Mouse (Mus musculus): Measurements from ENCODE around the gene Lrcol1. TPM values are rescaled to one million over a fixed set of nuclear protein-coding genes. Genes with fewer than 3 reads are reported as not detected.

The Lrcol1 gene
- 265 and 353 TPM in 2 replicates for polyA plus RNA-seq (2012; rRNA removed)

DNA sequence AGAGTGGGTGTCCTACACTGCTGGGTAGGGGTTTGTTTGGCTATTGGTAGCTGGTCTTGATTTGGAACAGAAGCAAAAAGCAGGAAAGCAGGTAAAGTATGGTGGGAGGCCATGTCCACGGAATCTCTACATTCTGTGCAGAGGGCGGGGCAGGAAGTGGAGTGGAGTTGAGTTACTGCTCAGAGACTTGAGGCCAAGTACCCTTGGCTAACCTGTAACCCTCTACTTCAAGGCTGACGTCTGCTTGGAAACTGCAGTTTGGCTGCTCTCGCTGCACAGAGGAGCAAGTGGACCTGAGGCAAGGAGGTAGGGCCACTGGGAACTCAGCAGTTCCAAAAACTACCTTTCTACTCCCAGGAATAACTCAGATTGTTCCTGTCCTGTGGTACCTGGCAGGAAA lies at the start of gene Lrcol1:
Gene Lrcol1 (plus strand): TSS at position 207 of the 400 bp plus-strand sequence.
- no peak for DNase-seq (ENCODE audit: low read depth)

- DNase-seq (ENCODE audit: low read depth): no peak
These were observed 47.9 kb upstream of the Lrcol1 start for GRCm38 (mm10) chr5:110296637-110297036.

DNA sequence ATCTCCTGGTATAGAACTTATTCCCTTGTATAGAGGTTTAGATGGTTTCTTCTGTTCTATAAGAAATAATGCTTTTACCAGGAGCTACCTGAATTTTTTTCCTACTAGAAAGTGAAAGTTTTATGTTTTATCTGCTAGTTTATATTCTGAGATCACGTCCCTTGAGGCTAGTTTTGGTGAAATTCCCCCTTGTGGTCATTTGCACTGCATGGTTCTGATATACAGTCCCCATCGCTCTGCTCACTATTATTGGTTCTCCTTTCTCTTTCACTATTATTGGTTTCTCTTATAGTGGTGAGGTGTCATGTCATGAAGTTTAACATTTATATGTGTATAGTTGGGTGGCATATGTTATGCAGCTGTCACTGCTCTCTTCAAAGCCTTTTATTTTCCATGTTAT lies 43.9 kb upstream of the Lrcol1 start:
- DNase-seq (ENCODE audit: low read depth): no peak

DNA sequence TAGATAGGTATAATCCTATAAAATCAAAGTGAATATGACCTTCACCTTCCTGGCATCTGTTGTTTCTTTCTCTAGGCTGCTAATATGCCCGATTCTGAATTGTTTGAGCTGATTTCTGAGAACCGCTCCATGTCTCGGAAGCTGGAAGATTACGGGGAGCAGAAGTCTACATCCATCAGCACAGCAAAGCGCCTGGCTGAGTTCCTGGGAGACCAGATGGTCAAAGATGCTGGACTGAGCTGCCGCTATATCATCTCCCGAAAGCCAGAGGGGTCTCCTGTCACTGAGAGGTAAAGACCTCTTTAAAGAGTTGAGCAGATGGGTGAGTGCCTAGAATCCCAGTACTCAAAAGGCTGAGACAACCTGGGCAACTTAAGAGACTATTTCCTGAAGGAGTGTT lies 35.7 kb upstream of the Lrcol1 start:
- DNase-seq (ENCODE audit: low read depth): no peak

DNA sequence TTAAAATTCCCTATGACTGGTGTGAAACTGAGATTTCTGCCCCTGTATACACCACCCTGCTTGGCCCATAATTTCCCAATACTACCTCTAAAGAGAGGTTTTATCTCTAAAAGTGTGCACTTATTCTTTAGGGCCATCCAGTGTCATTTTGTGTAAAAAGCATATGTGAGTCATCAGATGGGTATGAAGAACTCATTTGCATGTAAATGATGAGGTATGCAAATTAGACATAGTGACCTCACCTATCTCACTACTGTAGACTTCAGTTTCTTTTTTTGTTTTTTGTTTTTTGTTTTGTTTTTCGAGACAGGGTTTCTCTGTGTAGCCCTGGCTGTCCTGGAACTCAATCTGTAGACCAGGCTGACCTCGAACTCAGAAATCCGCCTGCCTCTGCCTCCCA lies 31.4 kb upstream of the Lrcol1 start:
- no peak for DNase-seq (ENCODE audit: low read depth)

DNA sequence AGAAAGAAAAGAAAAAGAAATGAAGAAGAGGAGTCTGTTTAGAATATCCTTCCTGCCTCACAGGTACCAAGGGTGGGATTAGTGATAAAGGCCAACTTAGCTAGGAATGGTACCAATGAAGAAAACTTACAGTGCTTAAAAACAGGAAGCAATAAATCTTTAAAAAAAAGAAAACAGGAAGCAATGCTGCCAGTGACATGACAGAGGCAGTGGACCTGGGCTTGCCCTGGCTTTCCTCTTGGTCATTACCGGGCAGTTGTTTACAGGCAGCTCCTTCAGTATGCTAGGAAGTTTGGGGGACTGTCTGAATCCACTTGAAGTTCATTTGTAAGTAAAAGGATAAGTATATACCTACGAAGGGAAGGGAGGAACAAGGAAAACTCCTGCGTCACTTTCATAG lies 14.0 kb upstream of the Lrcol1 start:
- DNase-seq (ENCODE audit: low read depth): no peak

DNA sequence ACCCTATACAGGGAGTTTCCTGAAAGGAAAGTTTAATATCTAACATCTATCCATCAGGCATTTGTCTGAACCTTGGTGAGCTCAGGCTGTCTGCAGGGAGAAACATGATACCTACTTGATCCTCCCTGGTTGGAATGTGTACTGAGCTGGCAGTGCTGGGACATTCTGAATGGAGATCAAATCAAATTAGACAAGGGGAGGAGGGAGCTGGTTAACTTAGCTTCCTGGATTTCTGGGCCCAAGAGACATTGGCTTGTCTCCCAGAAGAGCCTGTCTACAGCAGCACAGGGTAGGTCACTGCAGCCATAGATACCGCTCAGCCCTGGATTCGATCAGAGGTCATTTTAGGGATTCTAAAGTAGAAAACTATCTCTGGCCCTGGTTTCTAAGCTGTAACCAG lies 5.7 kb upstream of the Lrcol1 start:
- DNase-seq (ENCODE audit: low read depth): no peak

GRCm38 (mm10) chr5:110342648-110343284 lies 1.8 kb upstream of the Lrcol1 start, which contains the start of gene P2rx2:
Gene P2rx2 (minus strand): TSS chr5:110343212.
- no peak for DNase-seq (ENCODE audit: low read depth)

DNA sequence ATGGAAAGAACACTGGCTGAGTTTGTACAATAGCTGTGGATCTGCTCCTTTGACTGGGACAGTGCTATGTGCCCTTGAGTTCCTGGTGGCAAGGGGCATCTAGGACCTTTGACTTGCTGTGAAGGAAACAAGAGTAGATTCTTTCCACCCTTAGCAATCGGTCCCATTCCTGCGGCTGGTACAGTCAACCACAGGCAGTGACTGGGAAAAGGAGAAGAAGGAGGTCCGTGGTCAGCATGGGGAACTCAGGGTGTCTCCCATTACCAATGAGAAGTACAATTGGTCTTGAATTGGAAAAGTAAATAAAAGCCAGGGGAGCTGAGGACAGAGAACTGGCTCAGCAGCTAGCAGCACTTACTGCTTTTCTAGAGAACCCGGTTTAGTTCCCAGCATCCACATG lies 1.0 kb downstream of the Lrcol1 start:
- no peak for DNase-seq (ENCODE audit: low read depth)

DNA sequence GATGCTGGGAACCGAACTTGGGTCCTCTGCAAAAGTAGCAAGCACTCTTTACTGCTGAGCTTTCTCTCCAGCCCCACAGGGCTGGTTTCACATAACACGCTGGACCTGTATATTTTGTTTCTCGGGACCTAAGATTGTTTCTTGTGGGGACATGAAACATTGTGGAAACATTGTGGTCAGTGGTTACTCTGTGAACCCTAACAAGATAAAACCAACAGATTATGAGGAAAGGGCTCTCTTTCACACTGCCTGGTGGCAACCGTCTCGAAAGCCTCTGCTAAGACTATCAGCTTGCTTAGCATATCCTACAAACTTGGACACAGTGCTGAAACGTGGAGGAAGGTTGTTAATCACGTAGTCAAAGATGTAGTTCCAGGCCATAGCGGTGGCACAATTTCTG lies 2.5 kb downstream of the Lrcol1 start:
- DNase-seq (ENCODE audit: low read depth): no peak

GRCm38 (mm10) chr5:110354716-110355115 lies 10.2 kb downstream of the Lrcol1 start:
- DNase-seq (ENCODE audit: low read depth): no peak

DNA sequence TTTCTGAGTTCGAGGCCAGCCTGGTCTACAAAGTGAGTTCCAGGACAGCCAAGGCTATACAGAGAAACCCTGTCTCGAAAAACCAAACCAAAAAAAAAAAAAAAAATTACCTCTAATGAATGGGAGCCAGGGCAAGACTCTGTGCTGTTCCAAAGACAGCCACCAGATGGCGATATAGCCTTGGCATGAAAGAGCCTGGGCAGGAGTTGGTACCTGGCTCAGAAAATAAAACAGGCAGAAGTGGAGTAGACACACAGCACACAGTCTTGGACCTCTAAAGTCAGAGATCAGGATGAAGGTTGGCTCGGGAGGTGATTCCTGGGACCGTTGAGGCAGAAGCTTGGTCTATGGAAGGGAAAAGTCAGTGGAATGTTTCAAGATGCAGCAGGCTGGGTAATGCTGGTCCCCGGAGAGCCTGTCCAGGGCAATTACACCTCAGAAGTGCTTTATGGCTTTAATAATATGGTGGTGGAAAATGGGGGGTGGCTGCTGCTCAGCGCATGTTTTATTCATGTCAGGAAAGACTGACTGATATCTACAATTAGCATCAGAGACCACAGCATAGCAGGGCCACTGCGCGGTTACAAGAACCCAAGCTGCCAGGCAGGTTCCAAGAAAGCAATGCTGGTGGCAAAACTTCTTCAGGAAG lies 13.1 kb downstream of the Lrcol1 start:
- no peak for DNase-seq (ENCODE audit: low read depth)

GRCm38 (mm10) chr5:110361465-110361864 lies 16.9 kb downstream of the Lrcol1 start:
- no peak for DNase-seq (ENCODE audit: low read depth)

- no peak for DNase-seq (ENCODE audit: low read depth)
These were observed 18.3 kb downstream of the Lrcol1 start for GRCm38 (mm10) chr5:110362813-110363178.

DNA sequence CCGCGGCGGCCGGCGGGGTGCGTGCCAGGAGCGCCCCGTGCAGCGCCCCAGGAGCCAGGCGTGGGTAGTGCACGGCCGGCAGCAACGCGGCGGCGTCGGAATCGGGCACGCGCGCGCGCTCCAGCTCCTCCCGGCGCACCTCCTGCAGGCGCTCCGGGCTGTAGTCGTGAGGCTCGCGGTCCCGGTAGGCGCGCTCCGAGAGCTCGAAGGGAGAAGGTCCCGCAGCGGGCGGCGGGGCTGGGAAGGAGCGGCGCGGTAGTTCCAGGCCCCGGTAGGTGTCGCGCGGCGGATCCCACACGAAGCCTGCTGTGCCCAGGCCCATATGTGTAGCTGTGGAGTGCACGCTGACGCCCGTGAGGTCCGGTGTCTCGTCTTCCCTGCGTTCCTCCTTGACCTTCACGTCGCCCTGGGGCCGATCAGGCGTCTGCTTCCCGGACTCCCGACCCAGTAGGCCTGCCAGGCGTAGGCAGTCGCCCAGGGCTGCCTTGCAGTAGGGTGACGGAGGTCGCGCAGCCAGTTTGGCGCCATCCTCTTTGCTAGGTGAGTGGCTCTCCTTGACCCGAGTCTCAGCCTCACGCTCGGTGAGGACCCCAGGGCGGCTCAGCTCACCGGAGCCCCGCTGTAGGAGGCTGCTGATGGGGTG lies 18.8 kb downstream of the Lrcol1 start:
- no peak for DNase-seq (ENCODE audit: low read depth)

GRCm38 (mm10) chr5:110363822-110364545 lies 19.5 kb downstream of the Lrcol1 start:
- DNase-seq (ENCODE audit: low read depth): no peak

DNA sequence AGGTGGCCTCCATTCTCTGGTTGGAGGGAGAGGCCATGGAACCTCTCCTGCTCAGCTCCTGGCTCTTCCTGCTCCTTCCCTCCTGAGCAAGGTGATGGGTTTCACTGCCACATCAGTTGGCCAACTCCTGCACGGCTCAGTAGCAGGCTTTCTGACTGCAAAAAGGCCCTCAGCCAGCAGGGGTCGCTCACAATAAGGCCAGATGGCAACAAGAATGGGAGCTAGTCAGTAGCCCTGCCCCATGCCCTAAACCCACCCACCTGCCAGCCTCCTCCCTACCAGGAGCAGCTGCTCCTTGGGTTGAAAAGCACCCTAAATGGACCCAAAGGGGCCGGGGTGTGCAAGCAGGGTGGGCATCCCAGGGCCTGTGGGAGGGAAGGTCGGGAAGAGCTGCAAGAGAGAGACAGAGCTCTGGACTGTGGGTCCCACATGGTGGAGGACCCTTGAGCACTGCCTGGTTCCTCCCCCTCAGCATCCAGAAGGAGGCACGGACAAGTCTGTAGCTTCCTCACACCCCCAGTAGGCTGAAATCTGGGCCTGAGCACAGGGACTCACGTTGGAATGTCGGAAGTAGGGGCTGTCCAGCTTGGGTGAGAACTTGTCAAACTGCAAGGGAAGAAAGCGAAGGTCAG lies 32.4 kb downstream of the Lrcol1 start:
- DNase-seq (ENCODE audit: low read depth): no peak

- no peak for DNase-seq (ENCODE audit: low read depth)
These were observed 33.7 kb downstream of the Lrcol1 start for GRCm38 (mm10) chr5:110378181-110378583.

GRCm38 (mm10) chr5:110379086-110379485 lies 34.6 kb downstream of the Lrcol1 start:
- DNase-seq (ENCODE audit: low read depth): no peak

DNA sequence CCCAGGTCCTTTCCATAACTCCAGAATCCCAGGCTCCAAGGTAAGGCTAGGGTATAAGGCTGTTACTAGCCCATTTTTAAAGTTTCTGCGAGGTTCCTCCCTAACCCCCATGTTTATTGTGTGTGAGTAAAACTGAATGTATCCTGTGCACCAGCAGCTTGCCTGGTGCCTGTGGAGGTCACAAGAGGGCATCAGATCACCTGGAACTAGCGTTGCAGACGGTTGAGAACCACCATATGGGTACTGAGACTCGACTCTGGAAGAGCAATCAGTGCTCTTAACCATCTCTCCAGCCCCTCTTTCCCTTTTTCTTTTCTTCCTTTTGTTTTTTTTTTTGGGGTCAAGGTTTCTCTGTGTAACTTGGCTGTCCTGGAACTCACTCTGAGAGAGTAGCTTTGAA lies 35.3 kb downstream of the Lrcol1 start:
- DNase-seq (ENCODE audit: low read depth): no peak

DNA sequence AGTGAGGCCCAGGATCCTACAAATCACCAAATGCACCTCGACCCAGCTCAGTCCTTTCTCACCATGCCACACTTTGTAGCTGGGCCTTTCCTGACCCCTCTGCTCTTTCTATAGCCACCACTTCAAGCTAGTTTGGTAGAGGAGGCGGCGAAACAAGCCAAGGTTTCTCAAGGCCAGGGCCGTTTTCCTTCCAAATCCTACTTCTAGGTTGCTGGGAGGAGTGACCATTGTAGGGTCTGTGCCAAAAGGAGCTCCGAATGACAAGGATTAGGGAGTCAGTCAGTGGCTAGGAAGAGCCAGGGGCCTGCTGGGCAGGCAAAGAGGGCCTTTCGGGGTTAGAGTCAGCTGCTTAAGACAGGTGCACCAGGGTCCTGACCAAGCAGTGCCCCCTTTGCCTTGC lies 40.0 kb downstream of the Lrcol1 start:
- DNase-seq (ENCODE audit: low read depth): no peak

- DNase-seq (ENCODE audit: low read depth): no peak
These were observed 40.7 kb downstream of the Lrcol1 start for GRCm38 (mm10) chr5:110385263-110385662.
